Mouse (Mus musculus): ENCODE measurements around the gene Phf20.

Gene Phf20

DNA sequence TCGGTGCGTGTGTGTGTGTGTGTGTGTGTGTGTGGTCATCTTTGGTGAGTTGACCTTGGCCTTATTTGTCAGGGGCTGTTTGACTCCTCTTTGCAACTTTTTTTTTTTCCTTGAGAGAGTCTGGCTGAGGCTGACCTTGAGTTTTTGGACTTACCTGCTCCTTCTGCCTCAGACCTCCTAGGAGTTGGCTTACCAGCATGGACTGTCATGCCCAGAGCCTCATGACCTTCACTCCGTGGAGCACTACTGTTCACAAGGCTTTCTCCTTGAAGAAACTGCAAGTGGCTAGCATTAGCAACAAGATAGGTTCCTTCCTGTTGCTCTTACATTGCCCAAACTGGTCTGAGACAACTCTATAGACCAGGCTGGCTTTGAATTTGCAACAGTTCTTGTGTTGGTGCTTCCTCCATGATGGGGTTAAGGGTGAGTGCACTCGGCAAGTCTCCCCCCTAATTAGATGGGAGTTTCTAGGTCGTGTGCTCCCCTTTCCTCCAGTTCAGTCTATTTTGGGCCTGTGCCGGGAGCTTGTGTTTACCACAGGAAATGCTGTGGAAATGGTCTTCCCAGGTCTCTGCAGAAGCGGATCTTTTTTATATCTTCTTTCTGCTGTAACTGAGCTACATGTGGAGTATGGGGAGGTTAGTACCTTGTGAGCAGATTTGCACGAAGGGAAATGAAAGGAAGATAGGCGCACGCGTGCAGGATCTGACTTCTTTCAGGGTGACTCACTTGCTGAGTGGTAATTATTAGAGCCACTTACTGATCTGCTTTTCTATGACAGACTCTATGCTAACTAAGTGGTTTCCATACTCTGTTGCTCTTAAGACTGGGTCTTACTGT, 61.9 kb downstream of the Phf20 start:
- in situ Hi-C loops (cut with MboI, MseI): loop anchor here (5.0 kb wide), 2 partner anchors 66 to 71 kb away; no protein-coding TSS in a partner anchor

DNA sequence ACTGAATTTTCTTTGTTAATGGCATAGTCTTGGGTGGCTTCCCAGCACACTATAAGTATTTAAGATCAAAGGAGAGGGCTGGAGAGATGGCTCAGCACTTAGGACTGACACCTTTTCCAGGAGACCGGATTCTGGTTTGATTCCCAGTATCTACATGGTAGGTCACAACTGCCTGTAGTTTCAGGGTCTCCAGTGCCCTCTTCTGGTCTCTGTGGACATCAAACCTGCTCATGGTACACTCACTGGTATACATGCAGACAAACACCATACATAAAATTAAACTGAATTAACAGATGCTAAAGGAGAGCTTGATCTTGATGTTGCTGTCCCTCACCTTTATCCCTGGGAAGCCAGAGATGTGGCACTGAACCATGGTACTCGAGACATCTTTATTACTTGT, 64.7 kb downstream of the Phf20 start:
- in situ Hi-C loops (cut with MboI, MseI): no loop called here

- in situ Hi-C loops (cut with MboI, MseI): no loop called here
Observed at GRCm38 (mm10) chr2:156263204-156263893, 67.1 kb downstream of the Phf20 start.

DNA sequence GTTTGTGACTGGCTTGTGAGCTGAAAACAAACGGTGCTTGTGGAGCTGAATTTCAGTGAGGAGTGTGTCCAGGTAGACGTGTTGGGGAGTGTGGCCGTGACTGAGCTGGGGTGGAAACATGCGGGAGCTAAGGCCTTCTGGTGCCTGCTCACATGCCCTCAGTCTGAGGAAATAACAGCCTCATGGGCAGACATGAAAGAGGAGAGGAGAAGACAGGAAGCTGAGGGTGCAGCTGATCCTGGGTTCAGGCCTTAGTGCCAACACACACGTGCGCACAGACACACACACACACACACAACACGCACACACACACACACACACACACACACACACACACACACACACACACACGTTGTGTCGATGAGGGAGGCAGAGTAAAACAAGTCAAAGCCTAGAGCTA, 71.4 kb downstream of the Phf20 start:
- in situ Hi-C loops (cut with MboI, MseI): no loop called here

GRCm38 (mm10) chr2:156272553-156272952, 76.3 kb downstream of the Phf20 start:
- in situ Hi-C loops (cut with MboI, MseI): no loop called here

- in situ Hi-C loops (cut with MboI, MseI): no loop called here
Observed at GRCm38 (mm10) chr2:156278226-156279017, 82.2 kb downstream of the Phf20 start.

DNA sequence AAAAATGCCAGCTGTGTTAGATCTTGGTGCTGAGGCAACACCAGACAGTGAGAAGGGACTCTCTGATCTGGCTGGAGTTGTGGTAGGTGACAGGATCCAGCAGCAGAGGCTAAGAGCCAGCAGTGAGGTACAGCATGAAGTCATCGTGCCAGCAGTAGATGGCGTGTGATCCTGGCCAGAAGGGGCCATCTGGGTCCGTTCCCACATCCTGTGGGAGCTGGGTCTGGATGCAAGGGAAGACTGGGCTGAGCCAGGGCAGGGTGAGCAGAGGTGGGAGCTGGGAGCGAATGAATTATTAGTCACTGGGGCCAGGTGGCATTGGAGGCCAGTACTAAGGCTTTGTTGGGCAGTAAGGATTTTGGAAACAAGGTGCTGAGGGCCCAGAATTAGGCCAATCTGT, 85.0 kb downstream of the Phf20 start:
- in situ Hi-C loops (cut with MboI, MseI): no loop called here

- in situ Hi-C loops (cut with MboI, MseI): no loop called here
Observed at GRCm38 (mm10) chr2:156285161-156285560, 88.9 kb downstream of the Phf20 start.

- in situ Hi-C loops (cut with MboI, MseI): no loop called here
Observed at GRCm38 (mm10) chr2:156286733-156287132, 90.5 kb downstream of the Phf20 start.

DNA sequence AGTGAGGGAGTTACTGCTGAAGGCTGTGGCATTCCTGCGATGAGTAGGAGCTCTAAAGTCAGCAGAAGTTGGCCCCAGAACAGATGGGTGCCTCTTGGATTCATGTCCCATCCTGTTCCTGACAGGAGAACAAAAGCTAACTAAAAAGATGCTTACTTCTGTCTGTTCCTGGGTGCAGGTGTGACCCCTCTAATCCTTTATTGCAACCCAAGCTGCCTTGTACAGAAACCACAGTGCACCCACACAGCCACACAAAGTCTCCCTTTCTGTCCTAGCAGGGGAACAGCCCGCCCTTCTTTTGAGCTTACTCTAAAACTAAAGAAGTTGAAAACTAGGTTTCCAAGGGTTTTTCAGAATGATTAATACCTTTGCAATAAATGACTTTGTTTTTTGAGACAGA, 92.0 kb downstream of the Phf20 start:
- in situ Hi-C loops (cut with MboI, MseI): no loop called here

- in situ Hi-C loops (cut with MboI, MseI): no loop called here
Observed at GRCm38 (mm10) chr2:156289552-156290160, 93.4 kb downstream of the Phf20 start.

GRCm38 (mm10) chr2:156291998-156292397, 95.7 kb downstream of the Phf20 start:
- in situ Hi-C loops (cut with MboI, MseI): no loop called here

GRCm38 (mm10) chr2:156295601-156296063, 99.4 kb downstream of the Phf20 start:
- in situ Hi-C loops (cut with MboI, MseI): no loop called here

GRCm38 (mm10) chr2:156296190-156296589, 99.9 kb downstream of the Phf20 start:
- in situ Hi-C loops (cut with MboI, MseI): no loop called here

GRCm38 (mm10) chr2:156297653-156298052, 101.4 kb downstream of the Phf20 start:
- in situ Hi-C loops (cut with MboI, MseI): no loop called here

- in situ Hi-C loops (cut with MboI, MseI): no loop called here
Observed at GRCm38 (mm10) chr2:156298458-156298857, 102.2 kb downstream of the Phf20 start.

GRCm38 (mm10) chr2:156302063-156302462, 105.8 kb downstream of the Phf20 start:
- in situ Hi-C loops (cut with MboI, MseI): no loop called here

GRCm38 (mm10) chr2:156304351-156304750, 108.1 kb downstream of the Phf20 start:
- in situ Hi-C loops (cut with MboI, MseI): no loop called here

DNA sequence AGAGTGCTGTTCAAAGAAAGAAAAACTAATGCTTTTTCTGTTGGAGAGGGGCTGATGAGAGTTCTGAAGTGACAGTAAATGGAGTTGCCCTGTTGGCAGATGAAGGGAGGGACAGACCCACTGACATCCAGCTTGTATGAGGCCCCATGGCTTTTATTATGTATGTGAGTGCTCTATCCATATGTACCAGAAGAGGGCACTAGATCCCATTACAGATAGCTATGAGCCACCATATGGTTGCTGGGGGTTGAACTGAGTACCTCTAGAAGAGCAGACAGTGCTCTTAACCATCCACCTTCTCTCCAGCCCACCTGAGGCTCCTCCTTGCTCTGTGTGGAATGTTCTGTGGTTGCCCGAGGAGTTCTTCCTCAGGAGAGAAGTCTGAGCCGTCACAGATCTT, 109.6 kb downstream of the Phf20 start:
- in situ Hi-C loops (cut with MboI, MseI): no loop called here

DNA sequence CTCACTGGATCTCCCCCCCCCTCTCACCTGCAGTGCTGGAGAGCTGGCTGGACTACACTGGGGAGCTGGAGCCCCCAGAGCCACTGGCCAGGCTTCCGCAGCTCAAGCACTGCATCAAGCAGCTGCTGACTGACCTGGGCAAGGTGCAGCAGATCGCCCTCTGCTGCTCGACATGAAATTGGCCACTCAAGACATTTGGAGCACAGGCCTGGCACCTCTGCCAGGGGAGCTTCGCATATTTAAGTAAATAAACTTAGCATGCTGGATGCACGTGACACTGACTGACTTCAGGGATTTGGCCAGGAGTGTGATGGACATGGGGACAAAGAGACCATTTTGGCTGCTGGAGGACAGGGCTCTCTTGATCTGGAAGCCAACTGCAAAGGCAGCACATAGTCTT, 111.0 kb downstream of the Phf20 start:
- in situ Hi-C loops (cut with MboI, MseI): no loop called here

- in situ Hi-C loops (cut with MboI, MseI): loop anchor here in 1 of 2 experiments (5.0 kb wide), 1 partner anchor 82 kb away; no protein-coding TSS in a partner anchor
Observed at GRCm38 (mm10) chr2:156309948-156310347, 113.7 kb downstream of the Phf20 start.

Measured in T-helper 17 cell (primary cell).